Mouse (Mus musculus) ES-Bruce4 (cell line): ENCODE measurements around the gene Zfp74.

ENCODE experiments used
- CTCF ChIP-seq: IDR thresholded peaks from one replicate; pipeline ENCODE4 v1.8.1; 2011; ENCODE audit warnings: low read depth, low read length
- EP300 ChIP-seq: IDR thresholded peaks from 2 replicates; pipeline ENCODE4 v1.6.1; 2011; ENCODE audit warnings: low read depth, low read length; ENCODE audit not compliant: insufficient read depth
- POLR2A ChIP-seq: IDR thresholded peaks from one replicate; pipeline ENCODE4 v1.8.1; 2011; ENCODE audit warnings: low read length; ENCODE audit not compliant: insufficient read depth

- TF ChIP-seq CTCF (no peak), POLR2A (no peak), EP300 (no peak)
These were observed 28.5 kb upstream of the Zfp74 start for GRCm38 (mm10) chr7:29982341-29982740.
